Mouse (Mus musculus) stomach, embryonic 14.5 days (tissue): ENCODE results near the gene Grap. TPM values are rescaled to one million over a fixed set of nuclear protein-coding genes. Genes with fewer than 3 reads are reported as not detected.

Source experiments
- ATAC-seq: fragments of 200-750 bp; cut with Nextera tagmentation; 2 replicates; pipeline ENCODE4 v1.8.0; 2017; ENCODE audit warnings: low read depth, moderate TSS enrichment; ENCODE audit not compliant: insufficient number of reproducible peaks, insufficient read depth, low FRiP score
- H3K27ac ChIP-seq: fragments of 300-500 bp; sonication (generic); 2 replicates; pipeline ENCODE4 v1.5.1; 2014; ENCODE audit warnings: mild to moderate bottlenecking, low read length, moderate library complexity, mixed read lengths
- H3K27me3 ChIP-seq: fragments of 300-500 bp; sonication (generic); 2 replicates; pipeline ENCODE4 v1.6.1; 2014; ENCODE audit warnings: low read length, control low read depth, mixed read lengths; ENCODE audit not compliant: control insufficient read depth, insufficient read depth
- H3K36me3 ChIP-seq: fragments of 300-500 bp; sonication (generic); 2 replicates; pipeline ENCODE4 v1.6.1; 2014; ENCODE audit warnings: mild to moderate bottlenecking, control low read depth, low read length, moderate library complexity, mixed read lengths; ENCODE audit not compliant: control insufficient read depth, insufficient read depth
- H3K4me1 ChIP-seq: fragments of 300-500 bp; sonication (generic); 2 replicates; pipeline ENCODE4 v1.6.1; 2014; ENCODE audit warnings: low read length, control low read depth, mixed read lengths; ENCODE audit not compliant: control insufficient read depth, insufficient read depth
- H3K4me2 ChIP-seq: fragments of 300-500 bp; sonication (generic); replicated peaks from 2 replicates; pipeline ENCODE4 v1.6.1; 2014; ENCODE audit warnings: low read depth, low read length, control low read depth
- H3K4me3 ChIP-seq: fragments of 300-500 bp; sonication (generic); 2 replicates; pipeline ENCODE4 v1.5.1; 2014; ENCODE audit warnings: low read depth, low read length, control low read depth
- H3K9ac ChIP-seq: fragments of 300-500 bp; sonication (generic); replicated peaks from 2 replicates; pipeline ENCODE4 v1.6.1; 2014; ENCODE audit warnings: low read depth, mild to moderate bottlenecking, control low read depth, low read length, moderate library complexity, mixed read lengths
- H3K9me3 ChIP-seq: fragments of 300-500 bp; sonication (generic); 2 replicates; pipeline ENCODE4 v1.6.1; 2016; ENCODE audit warnings: low read depth, low read length, control low read depth; ENCODE audit not compliant: control insufficient read depth
- WGBS: fragments of 180-500 bp; shearing (Covaris S2); extraction: QIAGEN DNeasy Blood & Tissue Kit; methylation state at CpG from one replicate; pipeline ENCODE4 v1.1.7; 2014; 5-methylcytosine and 5-hydroxymethylcytosine counted together
- polyA plus RNA-seq: library from polyadenylated mRNA; unstranded; fragments of >200 nt; fragmentation: Nextera tagmentation; extraction: Ambion mirVana; gene quantifications from 2 replicates; pipeline ENCODE4 v1.2.1, GENCODE M21; 2014

Grap gene
- polyA plus RNA-seq, 1 experiment from 2014 or later, result 7.1 TPM

DNA sequence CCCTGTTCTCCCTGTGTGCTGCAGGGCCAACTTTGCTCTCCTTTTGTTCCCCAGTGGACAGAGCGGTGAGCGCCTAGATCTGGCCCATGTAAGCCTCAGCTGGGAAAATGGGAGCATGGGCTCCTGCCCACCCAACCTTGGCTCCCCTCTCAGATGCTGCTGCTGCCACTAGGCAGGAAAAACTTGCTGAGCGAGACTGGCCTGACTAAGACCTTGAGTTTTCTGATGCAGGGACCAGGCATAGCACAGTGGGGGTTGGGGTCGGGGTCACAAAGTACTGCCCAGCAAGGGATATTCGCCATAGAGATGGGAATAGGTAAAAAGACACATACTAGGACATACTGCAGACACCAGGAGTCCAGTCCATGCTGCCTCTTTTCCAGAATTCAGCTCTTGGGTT lies 14.2 kb downstream of the Grap start:
- H3K4me2 ChIP-seq, result no peak overlapping the region
- H3K9me3 ChIP-seq, result no peaks in the 10 kb centered on the region
- H3K36me3 ChIP-seq, result no peaks in the 10 kb centered on the region
- 0 out of 2 replicates have a peak, but pooled peaks cover 4% of the 10 kb centered on the region for H3K4me1 ChIP-seq
- H3K9ac ChIP-seq, result no peak overlapping the region
- no peak for ATAC-seq
- H3K27me3 ChIP-seq, result no peaks in the 10 kb centered on the region
- no peak overlapping the region for H3K4me3 ChIP-seq
- H3K27ac ChIP-seq, result no peak overlapping the region
- WGBS, result 79% methylated on average over 5 of the region's 5 CpGs

DNA sequence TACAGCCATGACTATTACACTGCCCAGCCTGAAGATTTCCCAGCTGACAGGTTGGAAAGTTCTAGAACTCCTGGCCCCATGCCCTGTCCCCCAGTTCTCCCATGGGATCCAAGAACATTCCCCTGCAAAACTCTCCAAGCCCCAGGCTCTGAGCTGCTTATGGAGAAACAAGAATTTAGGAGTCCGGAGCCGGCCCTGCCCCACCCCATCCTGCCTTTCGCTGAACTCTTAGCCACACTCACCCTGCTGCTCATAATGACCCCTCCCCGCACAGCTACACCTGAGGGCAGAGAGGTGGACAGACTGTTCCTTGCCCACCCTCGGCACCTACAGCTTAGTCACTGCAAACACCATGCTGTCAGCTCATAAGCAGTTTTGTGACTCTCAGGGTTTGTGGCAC lies 14.7 kb downstream of the Grap start:
- no peak overlapping the region for H3K4me2 ChIP-seq
- no peaks in the 10 kb centered on the region for H3K27me3 ChIP-seq
- no peak overlapping the region for H3K9ac ChIP-seq
- H3K36me3 ChIP-seq, result no peaks in the 10 kb centered on the region
- 0 out of 2 replicates have a peak, but pooled peaks cover 4% of the 10 kb centered on the region for H3K4me1 ChIP-seq
- no peaks in the 10 kb centered on the region for H3K9me3 ChIP-seq
- ATAC-seq, result no peak
- no peak overlapping the region for H3K27ac ChIP-seq
- WGBS, result 76% methylated on average over 5 of the region's 5 CpGs
- no peak overlapping the region for H3K4me3 ChIP-seq

DNA sequence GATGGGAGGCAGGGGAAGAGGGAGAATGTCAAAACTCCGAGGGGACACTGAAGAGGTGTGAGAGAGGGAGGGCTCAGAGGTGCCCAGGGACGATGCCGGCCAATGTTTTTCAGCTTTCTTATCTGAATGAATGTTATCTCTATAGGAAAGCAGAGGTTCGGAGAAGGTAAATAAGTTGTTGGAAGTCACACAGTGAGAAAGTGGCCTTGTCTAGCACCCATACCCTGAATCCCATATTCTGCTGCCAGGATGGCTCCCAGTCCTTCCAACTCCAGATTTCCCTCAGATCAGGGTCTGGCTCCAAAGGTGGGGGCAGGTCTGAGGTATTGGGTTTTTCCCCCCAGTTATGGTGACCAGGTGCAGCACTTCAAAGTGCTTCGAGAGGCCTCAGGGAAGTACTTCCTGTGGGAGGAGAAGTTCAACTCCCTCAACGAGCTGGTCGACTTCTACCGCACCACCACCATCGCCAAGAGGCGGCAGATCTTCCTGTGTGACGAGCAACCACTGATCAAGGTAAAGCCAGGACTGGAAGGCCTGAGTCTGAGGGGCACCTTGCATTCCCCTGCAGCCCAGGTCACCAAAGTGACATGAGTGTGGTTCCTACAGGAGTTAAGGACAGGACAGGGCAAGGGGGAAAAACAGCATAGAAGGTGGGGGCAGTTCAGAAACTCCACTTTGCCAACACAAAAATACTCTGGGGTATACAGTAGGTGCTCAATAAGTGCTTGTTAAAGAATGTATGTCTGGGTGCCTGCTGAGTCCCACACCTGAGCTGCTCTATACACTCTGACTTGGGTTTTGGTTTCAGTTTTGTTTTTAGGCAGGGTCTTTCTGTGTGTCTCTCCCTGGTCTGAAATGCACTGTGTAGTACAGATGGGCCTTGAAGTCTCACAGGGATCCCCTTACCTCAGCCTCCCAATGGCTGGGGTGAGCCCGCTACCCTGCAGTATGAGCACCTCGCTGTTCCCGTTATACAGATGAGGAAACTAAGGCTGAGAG lies 16.7 kb downstream of the Grap start:
- no peaks in the 10 kb centered on the region for H3K9me3 ChIP-seq
- peaks cover 9% of the 10 kb centered on the region for H3K4me1 ChIP-seq
- no peak overlapping the region for H3K4me2 ChIP-seq
- no peak for ATAC-seq
- H3K36me3 ChIP-seq, result no peaks in the 10 kb centered on the region
- WGBS, result 62% methylated on average over 14 of the region's 14 CpGs
- no peak overlapping the region for H3K9ac ChIP-seq
- no peaks in the 10 kb centered on the region for H3K27me3 ChIP-seq
- H3K27ac ChIP-seq, result no peak overlapping the region
- H3K4me3 ChIP-seq, result no peak overlapping the region

DNA sequence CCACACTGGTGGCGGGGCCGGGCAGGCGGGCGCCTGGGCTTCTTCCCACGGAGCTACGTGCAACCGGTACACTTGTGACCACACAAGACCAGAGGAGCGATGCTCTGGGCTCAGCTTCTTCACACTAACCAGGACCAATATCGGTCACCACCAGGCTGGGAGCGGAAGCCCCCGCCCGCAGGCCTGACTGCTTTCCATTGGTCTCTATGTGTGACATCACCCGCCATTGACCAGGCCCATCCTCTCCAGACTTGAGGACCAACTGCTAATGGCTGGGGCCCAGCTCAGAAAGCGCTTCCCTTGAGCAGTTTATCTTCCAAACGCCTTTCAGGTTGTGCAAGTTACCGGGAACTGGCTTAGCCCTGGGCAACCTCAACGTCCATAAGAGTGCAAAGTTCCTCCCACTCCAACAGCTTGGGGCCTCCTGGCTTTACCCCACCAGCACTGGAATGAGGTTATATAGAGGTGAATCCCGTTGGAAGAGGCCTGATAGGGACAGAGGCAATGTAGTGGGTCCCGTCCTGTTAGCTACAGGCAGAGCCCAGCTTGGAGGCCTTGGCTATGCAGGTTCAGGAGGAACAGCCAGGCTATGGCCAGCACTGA lies 18.8 kb downstream of the Grap start:
- no peak overlapping the region for H3K9ac ChIP-seq
- H3K27ac ChIP-seq, result no peak overlapping the region
- no peaks in the 10 kb centered on the region for H3K9me3 ChIP-seq
- no peak for ATAC-seq
- no peak overlapping the region for H3K4me2 ChIP-seq
- H3K36me3 ChIP-seq, result no peaks in the 10 kb centered on the region
- no peaks in the 10 kb centered on the region for H3K27me3 ChIP-seq
- no peak overlapping the region for H3K4me3 ChIP-seq
- 51% methylated on average over 19 of the region's 19 CpGs for WGBS
- H3K4me1 ChIP-seq, result peaks cover 9% of the 10 kb centered on the region

DNA sequence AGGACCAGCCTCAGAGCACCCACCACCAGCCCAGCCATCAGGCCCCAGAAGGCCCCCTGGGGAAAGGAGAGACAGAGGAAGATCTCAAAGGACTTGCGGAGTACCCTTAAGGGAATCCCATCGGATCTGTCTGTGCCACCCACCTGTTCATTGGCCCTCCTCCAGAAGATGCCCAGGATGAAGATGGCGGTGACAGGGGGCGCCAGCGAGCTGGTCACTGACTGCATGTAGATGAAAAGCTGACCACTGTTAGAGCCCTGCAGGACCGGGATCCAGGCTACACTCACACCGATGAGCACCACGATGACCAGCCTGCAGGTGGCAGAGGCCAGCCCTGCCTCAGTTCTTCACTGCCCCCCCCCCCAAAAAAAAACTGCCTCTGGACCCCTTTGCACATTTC lies 20.6 kb downstream of the Grap start:
- H3K36me3 ChIP-seq, result no peaks in the 10 kb centered on the region
- H3K9me3 ChIP-seq, result no peaks in the 10 kb centered on the region
- H3K4me1 ChIP-seq, result peaks cover 9% of the 10 kb centered on the region
- WGBS, result 41% methylated on average over 8 of the region's 8 CpGs
- H3K9ac ChIP-seq, result no peak overlapping the region
- H3K27me3 ChIP-seq, result no peaks in the 10 kb centered on the region
- H3K4me2 ChIP-seq, result no peak overlapping the region
- H3K27ac ChIP-seq, result no peak overlapping the region
- ATAC-seq, result no peak
- no peak overlapping the region for H3K4me3 ChIP-seq

GRCm38 (mm10) chr11:61674151-61674838 lies 21.2 kb downstream of the Grap start:
- 35% methylated on average over 19 of the region's 19 CpGs for WGBS
- Histone ChIP-seq H3K27ac (no peak overlapping the region), H3K36me3 (no peaks in the 10 kb centered on the region), H3K9me3 (no peaks in the 10 kb centered on the region), H3K9ac (no peak overlapping the region), H3K27me3 (no peaks in the 10 kb centered on the region), H3K4me2 (no peak overlapping the region), H3K4me1 (peaks cover 9% of the 10 kb centered on the region), H3K4me3 (no peak overlapping the region)
- ATAC-seq, result 0 out of 2 replicates have a peak, but pooled peaks have one; percentile 25

GRCm38 (mm10) chr11:61674839-61675159 lies 21.7 kb downstream of the Grap start:
- Histone ChIP-seq H3K9me3 (no peaks in the 10 kb centered on the region), H3K36me3 (no peaks in the 10 kb centered on the region), H3K4me2 (no peak overlapping the region), H3K4me1 (peaks cover 9% of the 10 kb centered on the region), H3K27ac (no peak overlapping the region), H3K27me3 (no peaks in the 10 kb centered on the region), H3K9ac (no peak overlapping the region), H3K4me3 (no peak overlapping the region)
- peak; percentile 61; the same call in 1 of the 2 replicates for ATAC-seq
- WGBS, result 7% methylated on average over 8 of the region's 8 CpGs

DNA sequence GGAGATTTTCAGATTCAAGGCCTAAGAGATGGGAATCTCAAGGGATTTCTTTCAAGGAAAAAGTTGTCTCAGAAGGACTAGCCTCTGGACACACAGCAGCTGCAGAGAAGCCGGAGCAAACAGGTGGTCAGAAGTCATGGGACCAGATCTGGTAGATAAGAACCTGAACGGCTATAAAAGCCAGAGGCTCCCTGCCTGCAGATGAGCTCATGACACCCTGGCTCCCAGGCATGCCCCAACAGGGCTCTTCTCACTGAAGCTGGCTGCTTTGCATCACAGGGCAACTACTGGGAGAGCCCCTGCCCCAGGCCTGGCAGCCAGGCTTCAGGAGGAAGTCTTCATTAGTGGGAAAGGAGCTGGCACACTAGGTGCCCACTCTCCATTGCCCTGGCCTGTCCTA lies 22.3 kb downstream of the Grap start:
- no peaks in the 10 kb centered on the region for H3K27me3 ChIP-seq
- H3K9me3 ChIP-seq, result no peaks in the 10 kb centered on the region
- ATAC-seq, result no peak; the same call in 1 of the 2 replicates
- peaks cover 9% of the 10 kb centered on the region for H3K4me1 ChIP-seq
- no peak overlapping the region for H3K4me2 ChIP-seq
- no peaks in the 10 kb centered on the region for H3K36me3 ChIP-seq
- no peak overlapping the region for H3K9ac ChIP-seq
- WGBS, result 34% methylated on average over 2 of the region's 2 CpGs
- H3K4me3 ChIP-seq, result no peak overlapping the region
- no peak overlapping the region for H3K27ac ChIP-seq
